Mouse (Mus musculus) cerebellum, postnatal 36 days (tissue): ENCODE measurements around the gene Asap3.

Source experiments
- DNase-seq, 2 experiments: peaks; one replicate each; pipeline ENCODE4 v3.0.0; 2021 to 2022; ENCODE audit warnings: mixed read lengths in 2 of 2

Gene Asap3

GRCm38 (mm10) chr4:136185375-136185774 lies 20.8 kb upstream of the Asap3 start:
- no peak for DNase-seq

GRCm38 (mm10) chr4:136186315-136186714 lies 19.9 kb upstream of the Asap3 start:
- DNase-seq, result no peak

DNA sequence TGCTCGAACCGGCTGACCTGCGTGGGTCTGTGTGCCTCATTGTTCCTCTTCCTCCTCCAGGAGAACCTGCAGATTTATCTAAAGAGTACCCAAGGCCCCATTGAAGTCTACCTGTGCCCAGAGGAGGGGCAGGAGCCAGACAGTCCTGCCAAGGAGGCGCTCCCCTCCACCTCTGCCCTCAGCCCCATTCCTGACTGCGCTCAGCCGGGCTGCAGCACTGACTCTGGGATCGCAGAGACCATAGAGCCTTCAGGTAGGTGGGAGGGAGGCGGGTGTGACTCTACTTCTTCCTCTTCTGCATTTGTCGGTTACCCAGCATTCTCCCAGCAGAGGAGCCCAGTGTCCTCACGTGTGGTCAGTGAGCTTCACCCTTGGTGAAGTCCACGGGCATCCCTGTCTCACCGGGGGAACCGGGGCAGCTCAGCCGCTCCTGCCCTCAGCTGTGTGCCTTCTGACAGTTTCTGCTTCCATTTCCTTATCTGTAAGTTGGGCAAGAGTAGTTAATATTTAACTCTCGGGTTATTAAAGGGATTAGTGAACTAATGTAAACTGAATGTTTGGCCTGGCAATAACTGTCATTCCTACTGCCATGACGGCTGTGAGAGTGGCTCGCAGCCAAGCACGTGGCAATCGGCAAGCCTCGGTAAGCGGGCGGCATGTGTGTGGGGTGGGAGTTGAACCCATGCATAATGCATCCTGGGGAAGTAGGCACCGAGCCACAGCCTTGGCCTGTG lies 19.3 kb upstream of the Asap3 start:
- DNase-seq, result no peak

- no peak for DNase-seq
Measured at GRCm38 (mm10) chr4:136188973-136189737, 17.0 kb upstream of the Asap3 start.

- DNase-seq, result no peak
Measured at GRCm38 (mm10) chr4:136189912-136190311, 16.3 kb upstream of the Asap3 start.

DNA sequence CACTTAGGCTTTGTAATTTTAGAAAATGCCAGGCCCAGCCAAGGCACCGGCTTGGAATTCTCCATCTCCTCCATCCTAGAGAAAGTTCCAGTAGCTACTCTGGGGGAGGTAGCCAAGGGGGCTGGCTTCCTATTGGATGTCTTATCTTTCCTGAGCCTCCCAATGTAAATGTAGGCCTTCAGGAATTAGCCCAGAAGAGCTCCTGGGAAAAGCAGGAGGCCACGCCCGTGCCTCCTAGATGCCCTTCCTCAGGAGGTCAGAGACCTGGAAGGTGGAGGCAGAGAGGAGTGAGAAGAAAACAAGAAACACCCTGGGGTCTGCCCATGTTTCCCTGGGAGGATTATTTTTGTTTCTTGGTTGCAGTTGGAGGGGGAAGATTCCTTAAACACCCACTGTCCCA lies 12.6 kb upstream of the Asap3 start:
- DNase-seq, result no peak

- DNase-seq, result no peak
Measured at GRCm38 (mm10) chr4:136195029-136195428, 11.1 kb upstream of the Asap3 start.

GRCm38 (mm10) chr4:136195629-136196028 lies 10.5 kb upstream of the Asap3 start:
- no peak for DNase-seq

DNA sequence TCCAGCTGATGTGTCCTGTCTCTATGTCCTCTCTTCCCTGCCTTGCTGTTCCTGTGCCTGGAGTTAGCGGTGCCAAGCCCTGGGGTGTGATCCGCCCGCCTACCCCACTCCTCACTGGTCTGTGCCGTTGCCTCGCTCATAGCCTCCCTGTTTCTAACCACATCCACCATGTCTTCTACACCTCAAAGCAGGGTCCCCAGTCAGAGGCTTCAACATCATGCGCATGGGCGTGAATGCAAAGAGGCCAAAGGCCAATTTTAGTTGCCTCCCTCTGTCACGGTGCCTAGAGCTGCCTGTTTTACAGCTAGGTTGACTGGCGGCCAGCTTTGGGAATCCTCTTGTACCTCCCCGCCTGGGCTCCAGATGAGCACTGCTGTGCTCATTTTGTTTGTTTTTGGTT lies 10.0 kb upstream of the Asap3 start:
- no peak for DNase-seq

DNA sequence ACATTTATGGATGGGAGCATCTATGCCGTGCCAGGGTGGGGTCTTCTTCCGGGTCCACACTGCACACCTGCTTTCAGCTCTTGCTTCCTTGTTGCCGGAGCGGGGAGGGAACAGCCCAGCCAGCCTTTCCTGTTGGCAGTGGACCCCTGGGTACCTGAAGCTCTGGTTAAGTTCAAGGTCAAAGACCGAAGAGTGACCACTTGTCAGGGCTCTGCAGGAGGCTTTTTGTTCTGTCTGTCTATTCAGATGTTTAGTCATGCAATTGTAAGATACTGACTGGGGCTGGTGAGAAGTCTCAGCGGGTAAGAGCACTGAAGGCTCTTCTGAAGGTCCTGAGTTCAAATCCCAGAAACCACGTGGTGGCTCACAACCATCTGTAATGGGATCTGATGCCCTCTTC lies 7.3 kb upstream of the Asap3 start:
- no peak for DNase-seq

DNA sequence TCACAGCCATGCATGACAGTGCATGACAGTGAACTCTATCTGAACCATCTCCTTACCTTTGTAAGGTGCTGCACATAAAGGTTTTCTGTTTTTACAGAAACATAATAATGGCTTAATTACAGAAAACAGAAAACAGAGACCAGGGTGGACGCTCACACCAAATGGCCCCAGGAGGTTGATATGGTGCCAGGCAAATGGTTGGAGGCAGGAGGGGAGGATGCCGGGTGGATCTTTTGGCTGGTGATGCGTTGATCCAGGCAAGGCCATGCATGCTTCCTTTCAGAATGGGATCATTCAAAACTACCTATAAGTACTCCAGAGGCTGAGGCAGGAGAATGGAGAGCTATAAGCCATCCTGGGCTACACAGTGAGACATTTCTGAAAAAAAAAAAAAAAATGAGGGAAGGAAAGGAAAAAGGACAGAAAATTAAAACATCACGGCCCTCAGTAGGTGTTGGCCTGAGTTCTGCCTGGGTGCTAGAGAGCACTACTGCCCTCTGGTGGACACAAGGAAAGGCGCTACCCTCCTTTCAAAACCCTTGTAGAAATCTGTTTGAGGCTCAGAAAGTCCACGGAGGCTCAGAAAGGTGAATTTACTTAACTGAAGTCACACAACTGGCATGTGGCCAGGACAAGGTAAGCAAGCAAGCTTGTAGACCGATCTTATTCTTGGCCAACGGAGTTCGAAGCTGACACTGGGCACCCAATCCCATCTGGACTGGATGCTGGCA lies 6.4 kb upstream of the Asap3 start:
- DNase-seq, result peak; percentile 37 to 40

- peak; percentile 25 to 37 for DNase-seq
Measured at GRCm38 (mm10) chr4:136202509-136202908, 3.7 kb upstream of the Asap3 start.

DNA sequence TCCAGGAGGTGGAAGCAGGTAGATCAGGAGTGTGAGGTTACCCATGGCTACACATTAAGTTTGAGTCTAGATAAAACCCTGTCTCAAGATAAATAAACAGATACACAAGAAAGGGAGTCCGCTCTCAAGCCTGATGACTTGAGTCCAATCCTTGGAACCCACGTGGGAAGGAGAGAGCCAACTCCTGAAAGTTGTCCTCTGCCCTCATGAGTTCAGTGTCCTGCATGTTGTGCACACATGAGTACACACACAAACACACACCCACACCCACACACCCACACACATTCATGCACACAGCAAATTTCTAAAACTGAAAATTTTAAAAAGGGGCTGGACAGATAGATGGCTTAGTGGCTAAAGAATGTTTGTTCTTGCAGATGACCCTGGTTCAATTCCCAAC lies 1.4 kb upstream of the Asap3 start:
- DNase-seq, result no peak

GRCm38 (mm10) chr4:136206943-136207342 lies 778 bp downstream of the Asap3 start:
- DNase-seq, result no peak

GRCm38 (mm10) chr4:136210931-136211330 lies 4.8 kb downstream of the Asap3 start:
- DNase-seq, result no peak

DNA sequence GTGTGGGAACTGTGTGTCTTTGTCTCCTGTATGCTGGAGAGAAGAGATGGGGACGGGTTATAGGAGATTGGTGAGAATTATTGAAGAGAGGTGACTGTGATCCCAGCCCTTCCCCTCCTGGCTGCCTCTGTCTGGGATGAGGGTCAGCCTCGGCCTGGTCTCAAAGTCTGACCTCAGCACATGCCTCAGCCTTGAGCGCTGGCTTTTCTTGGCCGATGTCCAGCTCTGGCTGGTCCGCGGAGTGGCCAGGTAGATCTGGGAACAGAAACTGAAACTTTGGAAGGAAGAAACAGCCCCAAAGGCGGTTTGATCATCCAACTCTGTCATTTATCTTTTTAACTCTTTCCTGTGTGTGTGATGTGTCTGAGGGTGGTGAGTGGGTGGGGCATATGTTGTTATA lies 7.5 kb downstream of the Asap3 start:
- DNase-seq, result no peak

GRCm38 (mm10) chr4:136214828-136215227 lies 8.7 kb downstream of the Asap3 start:
- no peak for DNase-seq

GRCm38 (mm10) chr4:136215576-136215975 lies 9.4 kb downstream of the Asap3 start:
- no peak for DNase-seq

GRCm38 (mm10) chr4:136217063-136217462 lies 10.9 kb downstream of the Asap3 start:
- DNase-seq, result no peak

GRCm38 (mm10) chr4:136218595-136219214 lies 12.5 kb downstream of the Asap3 start:
- DNase-seq, result peak in 1 of 2 experiments; percentile 24

- no peak for DNase-seq
Measured at GRCm38 (mm10) chr4:136220133-136220775, 14.1 kb downstream of the Asap3 start.

- no peak for DNase-seq
Measured at GRCm38 (mm10) chr4:136223549-136224239, 17.5 kb downstream of the Asap3 start.
